Mouse (Mus musculus): Measurements from ENCODE around the gene Tprg.

Tprg gene

DNA sequence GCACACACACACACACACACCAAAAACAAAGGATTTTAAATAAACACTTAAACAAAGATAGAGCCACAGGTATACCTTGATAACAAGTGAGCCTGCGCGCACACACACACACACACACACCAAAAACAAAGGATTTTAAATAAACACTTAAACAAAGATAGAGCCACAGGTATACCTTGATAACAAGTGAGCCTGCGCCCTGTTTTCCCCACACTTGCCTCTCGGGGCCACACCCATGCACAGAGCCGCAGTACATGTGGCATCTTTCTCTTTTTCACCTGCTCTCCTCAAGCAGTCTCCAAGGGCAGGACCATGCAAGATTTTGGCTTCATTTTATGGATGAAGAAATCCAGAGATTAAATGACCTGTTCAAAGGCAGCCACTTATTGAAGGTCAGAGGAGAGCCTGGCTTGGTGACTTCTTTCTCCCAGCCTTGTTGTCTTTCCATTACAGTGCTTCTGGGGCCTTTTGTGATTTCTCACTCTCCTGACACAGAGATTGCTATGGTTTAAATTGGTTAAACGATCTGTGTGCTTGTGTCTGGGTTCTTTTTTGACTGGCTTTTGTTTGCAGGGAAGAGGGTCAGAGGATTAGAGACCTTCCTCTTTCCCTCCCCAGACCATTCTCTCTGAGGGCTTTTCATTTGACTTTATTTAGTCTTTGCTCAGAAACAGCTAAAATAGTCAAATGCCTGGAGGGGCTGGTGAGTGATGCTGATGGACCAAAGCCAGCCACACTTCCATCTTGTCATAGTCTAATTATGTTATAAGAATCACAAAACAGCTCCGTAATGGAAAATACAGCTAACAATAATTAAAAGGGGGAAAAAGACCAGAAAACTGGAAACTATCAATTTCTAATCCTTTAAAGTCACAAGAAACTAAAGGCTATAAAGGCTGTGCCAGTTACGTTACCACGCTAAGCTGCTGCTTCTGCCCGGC lies 46.9 kb downstream of the Tprg start:
- no peak for DNase-seq (ENCODE audit: low read depth)

- no peak for DNase-seq (ENCODE audit: low read depth)
Observed at GRCm38 (mm10) chr16:25335058-25335703, 48.6 kb downstream of the Tprg start.

DNA sequence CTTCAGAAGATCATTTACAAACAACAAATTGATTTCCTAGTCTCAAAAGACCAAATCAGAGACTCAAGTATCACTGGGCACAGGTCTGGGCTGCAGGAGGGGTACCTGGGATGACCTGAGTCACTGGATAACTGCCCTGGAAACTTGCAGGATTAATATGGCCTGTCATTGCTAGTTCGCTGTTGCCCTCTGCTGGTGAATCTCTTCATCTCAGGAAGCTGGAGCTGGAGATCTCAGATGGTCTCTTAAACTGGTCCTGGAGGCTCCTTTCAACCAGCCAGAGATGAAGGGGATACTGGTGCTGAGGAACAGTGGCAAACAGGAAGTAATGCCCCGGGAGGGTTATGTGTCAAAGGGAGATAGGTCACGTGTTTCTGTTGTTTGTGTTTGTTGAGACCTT lies 63.0 kb downstream of the Tprg start:
- peak; percentile 36 for DNase-seq (ENCODE audit: low read depth)

GRCm38 (mm10) chr16:25367834-25368233 lies 81.2 kb downstream of the Tprg start:
- no peak for DNase-seq (ENCODE audit: low read depth)

DNA sequence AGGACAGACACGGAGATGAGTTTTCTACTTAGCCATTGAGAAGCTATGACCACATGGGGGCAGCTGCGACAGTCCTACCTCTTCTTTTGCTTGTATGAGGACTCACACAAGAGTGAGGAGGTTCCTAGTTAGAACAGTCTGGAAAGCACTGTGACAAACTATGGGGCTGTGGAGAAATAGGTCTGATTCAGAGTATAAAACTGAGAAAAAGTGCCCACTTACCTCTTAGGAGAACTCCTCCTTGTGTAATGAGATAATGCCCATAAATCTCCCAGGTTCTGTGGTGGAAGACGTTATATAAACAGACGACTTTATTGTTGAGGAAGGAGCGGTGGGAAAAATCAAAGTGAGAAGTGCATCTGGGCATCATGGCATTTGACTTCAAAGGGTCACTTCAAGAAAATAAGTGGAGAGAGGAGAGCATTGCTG lies 83.4 kb downstream of the Tprg start:
- no peak for DNase-seq (ENCODE audit: low read depth)

- DNase-seq (ENCODE audit: low read depth): peak; percentile 49
Observed at GRCm38 (mm10) chr16:25374121-25374520, 87.5 kb downstream of the Tprg start.

DNA sequence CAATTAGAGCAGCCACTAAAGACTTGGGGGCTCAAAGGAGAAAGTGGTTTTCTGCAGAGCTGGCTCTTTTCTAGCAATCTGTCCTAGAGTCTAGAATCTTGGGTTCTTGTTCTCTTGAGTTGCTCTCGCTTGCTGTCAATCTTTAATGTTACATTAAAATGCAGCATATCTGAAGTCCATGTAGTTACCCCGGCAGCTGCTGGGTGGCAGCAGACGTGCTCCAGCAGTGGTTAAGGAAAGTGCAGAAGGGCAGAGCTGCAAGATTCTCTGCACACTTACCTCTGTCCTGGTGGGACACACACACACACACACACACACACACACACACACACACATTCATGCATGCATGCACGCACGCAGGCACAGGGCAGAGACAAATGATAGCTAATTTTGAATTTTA lies 88.2 kb downstream of the Tprg start:
- no peak for DNase-seq (ENCODE audit: low read depth)

GRCm38 (mm10) chr16:25376720-25377373 lies 90.2 kb downstream of the Tprg start:
- peak; percentile 59 for DNase-seq (ENCODE audit: low read depth)

- DNase-seq (ENCODE audit: low read depth): no peak
Observed at GRCm38 (mm10) chr16:25377695-25378094, 91.1 kb downstream of the Tprg start.

DNA sequence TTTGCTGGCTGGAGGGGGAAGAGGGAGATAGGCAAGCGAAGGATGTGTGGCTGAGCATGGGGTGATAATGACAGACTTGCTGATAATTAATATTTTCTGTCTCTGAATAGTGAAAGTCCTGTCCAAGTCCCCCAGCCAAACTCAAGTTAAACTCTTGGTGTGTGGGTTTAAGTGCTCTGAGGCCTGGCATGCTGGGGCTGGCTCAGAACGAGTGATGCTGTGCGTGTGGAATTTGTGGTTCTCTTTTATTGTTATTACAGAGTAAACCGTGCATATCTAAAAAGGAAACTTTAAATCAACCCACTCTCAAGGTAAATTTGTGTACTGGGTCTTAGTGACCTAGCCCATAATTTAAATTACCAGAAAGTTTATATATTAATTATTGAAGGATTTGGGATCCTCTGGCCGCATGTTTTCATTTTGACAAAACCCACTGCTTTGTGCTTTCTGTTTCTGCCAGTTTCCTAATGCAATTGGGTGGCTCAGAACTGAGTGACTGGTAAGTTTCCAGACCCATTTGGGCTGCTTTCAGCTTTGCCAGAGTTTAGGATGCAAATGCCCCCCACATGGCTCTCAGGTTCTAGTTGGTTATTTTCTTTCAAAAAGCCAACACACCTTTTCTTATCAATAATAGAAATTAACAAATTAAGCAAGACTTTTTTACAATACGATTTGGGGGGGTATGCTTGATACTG lies 99.0 kb downstream of the Tprg start:
- DNase-seq (ENCODE audit: low read depth): no peak

DNA sequence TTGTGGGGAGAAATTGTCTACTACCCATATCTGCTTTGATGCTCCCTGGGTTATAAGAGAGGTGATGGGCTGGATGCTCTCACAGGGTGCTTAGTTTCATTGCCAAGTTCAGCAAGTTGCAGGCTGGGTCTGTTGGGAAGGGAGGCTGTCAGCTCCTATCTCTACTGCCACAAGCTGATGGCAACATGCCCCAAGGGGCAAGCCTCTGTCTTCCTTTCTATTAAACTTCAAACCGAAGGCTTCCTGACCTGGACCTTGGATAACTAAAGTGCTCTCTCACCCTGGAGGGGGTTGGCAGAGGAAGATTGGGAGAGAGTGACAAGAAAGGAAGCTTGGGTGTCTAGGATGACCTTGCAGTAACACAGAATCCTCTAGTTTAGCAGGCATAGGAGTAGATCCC lies 108.1 kb downstream of the Tprg start:
- DNase-seq (ENCODE audit: low read depth): no peak

DNA sequence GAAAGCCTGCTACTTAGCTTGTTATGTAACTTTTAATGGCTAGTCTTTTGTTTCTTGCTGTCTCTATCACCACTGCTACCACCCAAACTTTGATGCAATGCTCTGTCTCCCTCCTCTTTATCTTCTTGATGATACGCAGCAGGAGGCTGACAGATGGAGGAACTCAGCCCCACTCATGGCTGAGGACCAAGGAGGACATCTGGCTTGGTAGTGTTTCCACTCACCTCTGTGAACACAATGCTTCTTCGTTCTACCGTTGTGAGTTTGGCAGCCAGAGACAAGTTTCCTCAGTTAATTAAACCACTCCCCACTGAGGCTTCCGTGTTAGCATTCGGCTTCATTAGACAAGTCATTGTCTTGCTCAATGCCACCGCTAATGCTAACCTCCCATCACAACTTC lies 117.5 kb downstream of the Tprg start:
- no peak for DNase-seq (ENCODE audit: low read depth)

DNA sequence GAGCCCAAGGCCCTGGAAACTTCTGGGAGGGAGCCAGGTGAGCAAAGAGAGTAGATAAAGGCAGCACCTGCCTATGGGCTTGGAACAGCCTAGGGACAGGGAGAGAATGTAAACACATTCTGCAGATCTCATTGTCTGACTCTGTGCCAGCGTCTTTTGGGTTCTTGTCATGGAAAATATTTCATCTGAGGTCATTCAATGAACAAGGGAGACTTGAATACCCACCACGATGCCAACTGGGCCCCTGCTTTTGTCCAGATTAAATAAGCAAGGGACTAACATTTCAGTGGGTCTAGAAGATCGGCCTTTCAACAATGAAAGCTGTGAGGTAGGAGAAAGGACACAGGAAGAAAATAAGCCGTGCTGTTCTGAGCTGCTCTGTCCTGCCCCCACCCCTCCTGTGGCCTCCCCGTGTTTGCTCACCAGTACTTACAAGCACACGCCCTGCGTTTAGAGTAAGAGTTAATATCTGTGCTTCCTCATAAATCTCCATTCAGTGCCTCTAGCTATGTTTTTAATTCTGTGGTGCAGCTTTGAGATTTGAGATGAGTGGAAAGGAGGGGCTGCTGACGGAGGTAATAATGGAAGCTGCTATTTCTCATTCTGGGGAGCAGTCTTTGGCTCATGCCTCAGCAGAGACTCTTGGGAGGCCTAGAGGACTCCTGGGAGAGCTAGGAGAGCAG lies 120.7 kb downstream of the Tprg start:
- DNase-seq (ENCODE audit: low read depth): no peak

DNA sequence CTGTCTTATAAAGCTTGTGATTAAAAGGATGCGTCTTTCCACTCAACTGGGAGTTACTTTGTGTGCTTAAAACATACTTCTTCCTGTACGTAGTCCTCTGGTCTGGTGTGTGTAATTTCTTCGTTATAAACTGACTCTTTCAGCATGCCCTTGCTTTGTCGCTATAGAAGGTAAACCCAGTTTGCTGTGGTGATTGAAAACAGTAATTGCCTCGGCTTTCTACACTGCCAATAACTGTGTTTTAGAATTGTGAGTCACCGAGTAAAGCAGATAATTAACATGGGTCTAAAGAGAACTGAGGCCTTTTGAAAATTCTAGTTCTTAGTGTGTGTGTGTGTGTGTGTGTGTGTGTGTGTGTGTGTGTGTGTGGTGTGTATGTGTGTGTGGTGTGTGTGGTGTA lies 121.4 kb downstream of the Tprg start:
- DNase-seq (ENCODE audit: low read depth): no peak

DNA sequence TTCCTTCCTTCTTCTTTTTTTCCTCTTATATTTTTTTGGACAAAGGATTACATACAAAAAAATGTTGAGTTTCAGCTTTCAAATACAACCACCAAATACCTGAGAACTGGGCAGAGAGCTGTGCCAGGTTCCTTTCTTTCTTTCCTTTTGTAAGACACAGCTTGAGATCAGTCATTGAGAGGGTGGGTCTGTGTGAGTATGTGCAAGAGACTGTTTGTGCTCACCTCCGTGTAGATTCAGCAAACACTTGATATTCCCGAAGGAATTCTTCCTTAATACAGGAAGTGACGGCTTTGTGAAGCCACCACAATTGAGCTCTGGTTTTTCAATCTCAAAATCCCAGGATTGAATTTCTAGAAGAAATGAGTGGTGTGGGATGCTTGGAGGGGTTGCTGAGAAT lies 124.7 kb downstream of the Tprg start:
- DNase-seq (ENCODE audit: low read depth): no peak

DNA sequence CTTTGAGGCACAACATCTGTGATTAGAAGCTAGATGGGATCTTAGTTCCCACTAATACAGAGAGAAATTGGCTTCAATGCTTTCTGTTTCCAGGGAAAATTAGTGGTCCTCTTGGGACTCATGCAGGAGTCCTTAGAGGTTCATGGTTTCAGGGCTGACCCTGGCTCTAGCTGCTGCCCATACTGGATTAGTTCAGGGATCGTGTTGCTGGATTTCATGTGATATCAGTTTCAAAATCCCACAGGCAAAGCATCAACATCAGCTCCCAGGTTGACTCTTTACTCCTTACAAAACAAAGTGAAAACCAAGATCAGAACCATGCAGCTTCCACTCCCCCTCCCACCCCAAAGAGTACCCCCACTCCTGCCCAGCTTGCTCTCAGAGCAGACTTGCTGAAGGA lies 127.3 kb downstream of the Tprg start:
- no peak for DNase-seq (ENCODE audit: low read depth)

- no peak for DNase-seq (ENCODE audit: low read depth)
Observed at GRCm38 (mm10) chr16:25415186-25415585, 128.6 kb downstream of the Tprg start.

DNA sequence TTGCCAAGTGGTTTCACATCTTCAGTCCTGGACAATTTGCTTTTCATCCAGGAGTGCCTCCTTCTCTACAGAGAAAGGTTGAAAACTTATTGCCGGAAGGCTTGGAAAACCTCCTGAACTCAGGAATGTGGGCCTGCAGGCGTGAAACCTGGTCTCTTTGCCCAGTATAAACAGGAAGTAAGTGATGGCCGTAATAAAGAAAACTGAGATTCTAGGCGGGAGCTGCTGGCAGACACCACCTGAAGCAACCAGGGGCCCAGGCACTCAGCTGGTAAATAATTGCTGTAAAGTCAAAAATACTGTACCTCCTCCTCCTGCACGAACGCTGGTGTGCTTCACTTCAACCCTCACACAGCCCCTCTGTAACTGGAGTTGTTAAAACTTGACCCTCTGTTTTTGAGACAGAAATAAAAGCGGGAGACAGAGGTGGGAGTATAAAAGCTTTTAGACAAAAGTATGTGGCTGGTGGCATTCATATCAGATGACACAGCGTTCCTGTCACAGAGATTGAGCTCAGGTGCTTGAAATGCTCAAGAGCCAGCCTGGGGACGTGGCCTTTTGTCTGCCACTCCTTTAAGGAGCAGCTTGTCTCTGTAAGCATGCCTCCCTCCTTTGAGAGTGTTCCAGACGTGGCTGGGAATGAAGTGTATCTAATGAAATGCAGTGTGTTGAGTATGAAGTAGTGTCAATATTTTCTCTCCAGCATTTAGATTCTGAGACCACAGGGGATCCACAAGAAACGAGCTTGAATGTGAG lies 131.4 kb downstream of the Tprg start:
- DNase-seq (ENCODE audit: low read depth): no peak

DNA sequence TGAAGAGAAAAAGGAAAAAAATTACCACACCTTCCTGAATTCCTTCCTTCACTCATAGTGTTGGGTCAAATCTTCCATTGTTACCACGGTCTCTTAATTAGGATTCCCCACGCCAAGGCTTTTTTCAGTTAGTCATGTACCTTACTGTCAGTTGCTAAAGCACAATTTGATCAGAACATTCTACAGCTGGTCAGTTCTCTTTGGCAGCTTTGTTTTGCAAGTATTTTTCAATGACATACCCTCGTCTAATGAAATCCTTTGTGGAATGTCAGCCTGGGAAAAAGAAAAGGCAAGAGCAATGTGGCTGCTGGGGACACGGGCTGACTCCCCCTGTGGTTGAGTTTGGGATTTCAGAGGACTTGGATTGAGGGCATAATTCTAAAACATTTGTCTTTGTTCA lies 136.4 kb downstream of the Tprg start:
- no peak for DNase-seq (ENCODE audit: low read depth)

DNA sequence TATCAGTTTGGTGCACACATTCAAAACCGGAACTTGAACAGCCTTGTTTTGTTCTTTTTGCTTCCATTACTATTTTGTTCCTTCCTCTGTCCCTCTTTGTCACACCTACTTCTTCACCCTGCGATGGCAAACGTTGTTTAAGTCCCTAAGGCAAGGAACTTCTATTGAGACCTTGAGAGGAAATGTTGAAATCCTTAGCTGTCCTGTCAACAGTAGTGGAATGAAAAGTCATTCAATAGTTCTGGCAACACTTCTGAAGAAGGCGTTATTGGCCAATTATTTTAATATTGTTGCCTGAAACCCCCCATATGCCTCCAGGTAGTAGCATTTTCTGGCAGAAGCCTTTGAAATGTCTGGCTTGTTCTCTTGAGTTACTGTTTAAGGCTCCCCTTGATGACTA lies 137.4 kb downstream of the Tprg start:
- DNase-seq (ENCODE audit: low read depth): no peak

GRCm38 (mm10) chr16:25424915-25425314 lies 138.3 kb downstream of the Tprg start:
- no peak for DNase-seq (ENCODE audit: low read depth)
